Mouse (Mus musculus) megakaryocyte-erythroid progenitor cell, adult 5-6 weeks (primary cell): ENCODE measurements at regions not wholly inside any gene's neighbourhood (a gene's known extent, or its start where the extent isn't known, plus 50 kb on each side); places are given as distances from the start of the nearest gene placed in this dataset.

Experiments used
- ATAC-seq: replicated peaks from 2 replicates; pipeline ENCODE4 v1.8.0; 2016; ENCODE audit warnings: mild to moderate bottlenecking, inconsistent platforms; ENCODE audit not compliant: severe bottlenecking, poor library complexity, low FRiP score, low TSS enrichment

DNA sequence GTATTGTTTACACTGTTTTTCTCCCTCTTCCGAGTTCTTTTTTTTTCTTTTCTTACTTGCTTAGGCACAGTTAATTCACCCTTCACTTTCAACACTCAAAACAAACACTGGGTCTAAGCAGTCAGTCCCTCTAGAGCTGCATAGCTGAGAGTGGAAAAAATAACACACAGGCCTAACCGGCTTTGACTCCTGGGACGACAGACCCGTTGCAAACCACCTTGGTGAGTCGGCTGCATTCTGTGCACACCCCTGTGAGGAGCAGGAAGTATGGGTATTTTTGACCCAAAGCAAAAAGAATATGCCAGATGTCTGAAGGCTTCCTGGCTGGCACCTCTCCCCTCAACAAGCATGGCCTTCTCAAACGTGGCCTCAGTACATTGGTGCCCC lies 105.6 kb upstream of the Irf2bp2 start:
- no peak for ATAC-seq

- no peak for ATAC-seq
Measured at GRCm38 (mm10) chr8:126698601-126699388, 105.0 kb upstream of the Irf2bp2 start.

- ATAC-seq, result no peak
Measured at GRCm38 (mm10) chr8:126696346-126697010, 102.7 kb upstream of the Irf2bp2 start.

- ATAC-seq, result no peak
Measured at GRCm38 (mm10) chr8:126694370-126694769, 100.6 kb upstream of the Irf2bp2 start.

DNA sequence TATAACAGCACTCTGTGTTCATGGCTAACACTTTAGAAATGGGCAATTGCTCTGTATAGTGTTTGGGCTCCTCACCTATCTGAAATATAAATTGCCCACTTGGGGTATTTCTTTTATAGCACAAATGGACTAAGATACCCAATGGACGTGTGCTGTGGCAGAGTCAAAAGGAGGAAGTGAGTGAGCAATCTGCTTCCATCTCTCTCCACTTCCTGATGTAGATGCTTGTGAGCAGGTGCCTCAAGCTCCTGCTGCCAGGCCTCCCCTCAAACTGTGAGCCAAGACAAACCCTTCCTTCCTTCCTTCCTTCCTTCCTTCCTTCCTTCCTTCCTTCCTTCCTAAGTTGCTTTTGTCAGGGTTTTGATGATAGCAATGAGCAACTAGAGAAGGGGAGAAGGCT lies 99.9 kb upstream of the Irf2bp2 start:
- ATAC-seq, result no peak

GRCm38 (mm10) chr8:126692711-126693110 lies 98.9 kb upstream of the Irf2bp2 start:
- no peak for ATAC-seq

DNA sequence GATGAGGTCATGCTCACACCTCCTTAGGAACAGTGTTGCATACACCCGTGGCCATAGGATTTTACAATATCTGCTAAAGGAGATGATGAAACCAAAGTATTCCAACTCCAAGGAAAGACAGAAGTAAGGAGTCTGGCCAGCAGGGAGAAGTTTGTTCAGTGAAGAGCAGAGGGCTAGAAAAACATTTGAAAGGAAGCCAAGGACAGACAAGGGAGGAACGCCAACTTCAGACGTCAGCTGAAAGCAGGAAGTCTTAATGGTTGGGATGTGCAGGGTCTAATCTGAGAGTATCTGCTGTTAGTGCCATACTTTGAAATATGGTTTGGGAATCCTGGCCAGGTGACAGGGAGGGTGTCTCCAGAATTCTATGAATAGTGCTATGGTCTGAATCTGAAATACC lies 98.5 kb upstream of the Irf2bp2 start:
- no peak for ATAC-seq

DNA sequence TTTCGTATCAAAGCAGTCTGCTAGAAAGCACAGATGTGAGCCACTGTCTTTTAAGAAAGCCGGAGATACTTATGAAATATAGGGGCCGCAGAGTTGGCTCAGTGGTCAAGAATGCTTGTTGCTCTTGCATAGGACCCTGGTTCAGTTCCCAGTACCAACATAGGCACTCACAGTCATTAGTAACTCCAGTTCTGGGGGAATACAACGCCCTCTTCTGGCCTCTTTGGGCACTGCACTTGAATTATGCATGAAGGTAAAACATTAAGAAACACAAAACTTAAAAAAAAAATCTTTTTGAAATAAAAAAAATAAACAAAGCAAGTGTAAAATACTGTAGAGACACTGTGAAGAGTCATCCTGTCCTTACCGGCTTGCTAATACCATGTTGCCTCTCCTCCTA lies 94.7 kb upstream of the Irf2bp2 start:
- ATAC-seq, result no peak

DNA sequence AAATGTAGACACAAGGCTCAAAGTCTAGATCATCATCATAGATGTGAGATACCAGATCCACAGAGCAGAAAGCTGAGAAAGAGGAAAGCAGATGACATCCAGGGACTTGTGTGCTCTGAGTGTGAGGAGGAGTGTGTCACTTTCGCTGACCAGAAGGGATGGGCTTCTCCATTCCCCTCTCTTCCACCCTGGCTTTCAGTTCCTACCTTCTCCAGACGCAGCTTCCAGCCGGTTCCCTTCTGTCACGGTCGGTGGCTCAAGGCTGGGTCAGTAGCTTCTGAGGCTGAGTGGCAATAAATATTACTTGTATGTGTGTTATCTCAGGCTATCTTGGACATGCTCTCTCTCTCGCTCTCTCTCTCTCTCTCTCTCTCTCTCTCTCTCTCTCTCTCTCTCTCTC lies 94.2 kb upstream of the Irf2bp2 start:
- no peak for ATAC-seq

GRCm38 (mm10) chr8:126686827-126687226 lies 93.0 kb upstream of the Irf2bp2 start:
- no peak for ATAC-seq

- no peak for ATAC-seq
Measured at GRCm38 (mm10) chr8:126685365-126685764, 91.6 kb upstream of the Irf2bp2 start.

- no peak for ATAC-seq
Measured at GRCm38 (mm10) chr8:126683950-126684349, 90.2 kb upstream of the Irf2bp2 start.

- no peak for ATAC-seq
Measured at GRCm38 (mm10) chr8:126683555-126683947, 89.8 kb upstream of the Irf2bp2 start.

- no peak for ATAC-seq
Measured at GRCm38 (mm10) chr8:126682817-126683554, 89.2 kb upstream of the Irf2bp2 start.

GRCm38 (mm10) chr8:126681948-126682651 lies 88.3 kb upstream of the Irf2bp2 start:
- no peak for ATAC-seq

- ATAC-seq, result no peak
Measured at GRCm38 (mm10) chr8:126678004-126678751, 84.4 kb upstream of the Irf2bp2 start.

GRCm38 (mm10) chr8:126675153-126675552 lies 81.4 kb upstream of the Irf2bp2 start:
- no peak for ATAC-seq

GRCm38 (mm10) chr8:126673038-126673740 lies 79.4 kb upstream of the Irf2bp2 start:
- no peak for ATAC-seq

DNA sequence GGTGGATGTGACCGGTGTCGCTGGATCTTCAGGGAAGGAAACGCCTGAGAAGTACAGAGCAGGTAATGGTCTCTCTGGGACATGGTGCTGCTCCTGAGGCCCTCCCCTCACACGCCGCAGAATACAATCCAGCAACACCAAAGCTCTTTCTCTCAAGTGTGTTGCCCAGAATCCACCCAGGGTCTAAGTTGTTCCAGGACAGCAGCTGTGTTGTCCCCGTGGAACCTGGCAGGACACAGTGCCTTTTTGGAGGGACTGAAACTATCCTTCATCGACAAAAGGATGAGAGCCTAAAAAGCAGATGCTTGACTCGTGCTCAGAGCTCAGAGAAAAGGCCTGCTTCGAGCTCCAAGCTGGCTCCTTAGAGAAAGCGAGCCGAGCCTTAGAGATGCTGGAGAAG lies 77.8 kb upstream of the Irf2bp2 start:
- no peak for ATAC-seq
